Comparison of ENCODE assay signal across 17 mouse cellular contexts in genomic region chr5:65638896-65639295, GRCm38 (mm10). TPM values are rescaled to one million over a fixed set of nuclear protein-coding genes. Genes with fewer than 3 reads are reported as not detected.
A peak's percentile ranks its signal among the peaks of the same experiment; 100 is the strongest.
DNase-seq lines count a peak whose midpoint lies in the region.
"Had no signal": no experiment of that assay in that cellular context is flagged by ENCODE, and none has a peak within 500 bp of the region (broad histone marks: within the 10 kb centered on the region; RNA-seq: fewer than 3 reads in every experiment).

No protein-coding gene starts in this region.

- DNase-seq in 3T3-L1 (ENCODE audit: low read depth, low spot score) = peak; percentile 96
- peak; percentile 45 for DNase-seq in Muller cell, postnatal 12 days (ENCODE audit: inconsistent ontology term)
- DNase-seq in adipocyte (ENCODE audit: low spot score) = peak; percentile 76
- peak; percentile 16 for DNase-seq in fibroblast of lung, adult 2 months (ENCODE audit: low read depth)
- DNase-seq in adrenal gland, adult 18-20 months (ENCODE audit: low spot score in 2 of 2) = no peak
- DNase-seq in kidney, postnatal 14 days = no peak
- no peak for DNase-seq in urinary bladder, postnatal 4 days (ENCODE audit: low spot score in 2 of 2)
- DNase-seq in right cerebral cortex, postnatal 10 days (ENCODE audit: low spot score in 2 of 2) = no peak
- DNase-seq: adrenal gland, adult 2 months; adrenal gland, postnatal 10 days; adrenal gland, postnatal 36 days; cerebellum, adult 11-12 months; cerebellum, adult 2 months; cerebellum, adult 9-10 months; cerebellum, postnatal 10 days; cerebellum, postnatal 25 days; forebrain, postnatal 0 days had no signal

RNA-seq across cellular contexts. Expression of gene Pds5a, which starts 59.2 kb away (rescaled TPM):
- 10 to 100 TPM; 77.6 to 85.9 TPM for total RNA-seq in adrenal gland, adult 18-20 months (2021)

Comparison
In these comparisons a context has a peak if more than half of its experiments do, and no peak if none do; other contexts are left out.
1. DNase-seq: peak in 3T3-L1 (single experiment), Muller cell, postnatal 12 days (single experiment), adipocyte (single experiment) and fibroblast of lung, adult 2 months (single experiment); none in adrenal gland, adult 18-20 months (0 of 2), kidney, postnatal 14 days (single experiment), urinary bladder, postnatal 4 days (0 of 2) and right cerebral cortex, postnatal 10 days (0 of 2).